Mouse (Mus musculus) adrenal gland, adult (tissue): ENCODE data around the gene Usp37.
"Not testable (repeated sequence)": the region's sequence is repeated elsewhere in the genome, so short reads cannot be mapped to it uniquely, and the experiment has no call there.

Source experiments
- DNase-seq, 2 experiments: peaks; one replicate each; pipeline ENCODE4 v3.0.0; 2022 to 2023; ENCODE audit warnings: low spot score in 1 of 2; ENCODE audit not compliant: inconsistent age in 2 of 2

The Usp37 gene

GRCm38 (mm10) chr1:74544184-74544583 is at the start of gene Usp37:
Usp37 (minus strand) TSS chr1:74544284.
- no peak for DNase-seq

DNA sequence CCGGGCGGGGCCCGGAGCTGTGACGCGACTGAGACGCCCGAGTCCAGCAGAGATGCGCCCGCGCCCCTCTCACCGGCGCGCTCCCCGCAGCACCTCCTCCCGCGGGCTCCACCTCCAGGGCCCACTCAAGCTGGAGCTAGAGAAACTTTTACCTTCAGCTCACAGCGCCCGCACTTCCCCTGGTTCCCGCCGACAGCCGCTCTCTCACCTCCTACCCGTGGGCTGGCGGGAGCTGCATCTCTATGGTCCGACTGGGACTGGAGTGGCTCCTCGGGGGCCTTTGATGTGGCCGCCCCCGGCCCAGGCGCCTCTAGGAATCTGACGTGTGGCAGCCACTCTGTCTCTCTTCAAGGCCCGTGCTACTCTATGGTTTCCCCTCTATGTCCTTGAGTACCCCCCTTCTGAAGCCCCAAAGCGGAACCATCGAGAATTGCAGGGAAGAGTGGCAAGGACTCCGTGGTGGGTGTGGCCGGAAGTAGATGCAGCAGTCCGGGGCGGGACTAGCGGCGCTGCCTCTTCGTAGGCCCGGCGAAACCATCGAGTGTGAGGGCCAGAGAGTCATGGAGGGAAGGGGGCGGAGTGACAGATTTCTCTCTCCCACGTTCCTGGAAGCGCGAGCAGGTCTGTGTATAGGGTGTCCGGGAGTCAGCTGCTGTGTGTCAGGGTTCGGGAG is 43.8 kb upstream of the Usp37 start, which contains the start of the genes Zfp142 and Bcs1l:
TSS of gene Zfp142 (minus strand) at position 474 of the 673 bp plus-strand sequence.
TSS of gene Bcs1l (plus strand) at position 517 of the 673 bp plus-strand sequence.
- peak; percentile 99 to 100 for DNase-seq

DNA sequence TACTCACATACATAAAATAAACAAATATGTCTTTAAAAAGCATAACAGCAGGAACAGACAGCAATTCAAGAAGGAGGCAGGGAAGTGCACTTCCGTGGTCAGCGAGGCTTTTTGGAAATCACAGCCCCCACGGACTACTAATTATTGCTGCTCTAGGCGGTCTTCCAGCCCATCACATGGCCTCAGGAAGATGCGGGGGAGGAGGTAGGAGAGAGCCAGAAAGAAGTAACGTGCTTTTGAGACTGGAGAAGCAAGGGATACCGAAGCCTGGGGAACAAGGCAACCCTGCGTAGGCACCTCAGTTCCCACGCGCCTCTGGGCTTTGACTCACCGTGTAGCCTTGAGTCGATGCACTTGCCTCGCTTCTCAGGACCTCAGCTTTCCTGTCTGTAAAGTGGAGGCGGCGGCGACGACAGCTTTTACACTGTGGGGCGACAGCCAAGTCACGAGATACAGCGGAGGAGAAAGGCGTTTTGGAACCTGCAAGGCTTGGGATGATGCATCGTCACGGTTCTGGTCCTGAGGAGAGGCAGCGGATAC is 43.2 kb upstream of the Usp37 start:
- DNase-seq, result no peak

DNA sequence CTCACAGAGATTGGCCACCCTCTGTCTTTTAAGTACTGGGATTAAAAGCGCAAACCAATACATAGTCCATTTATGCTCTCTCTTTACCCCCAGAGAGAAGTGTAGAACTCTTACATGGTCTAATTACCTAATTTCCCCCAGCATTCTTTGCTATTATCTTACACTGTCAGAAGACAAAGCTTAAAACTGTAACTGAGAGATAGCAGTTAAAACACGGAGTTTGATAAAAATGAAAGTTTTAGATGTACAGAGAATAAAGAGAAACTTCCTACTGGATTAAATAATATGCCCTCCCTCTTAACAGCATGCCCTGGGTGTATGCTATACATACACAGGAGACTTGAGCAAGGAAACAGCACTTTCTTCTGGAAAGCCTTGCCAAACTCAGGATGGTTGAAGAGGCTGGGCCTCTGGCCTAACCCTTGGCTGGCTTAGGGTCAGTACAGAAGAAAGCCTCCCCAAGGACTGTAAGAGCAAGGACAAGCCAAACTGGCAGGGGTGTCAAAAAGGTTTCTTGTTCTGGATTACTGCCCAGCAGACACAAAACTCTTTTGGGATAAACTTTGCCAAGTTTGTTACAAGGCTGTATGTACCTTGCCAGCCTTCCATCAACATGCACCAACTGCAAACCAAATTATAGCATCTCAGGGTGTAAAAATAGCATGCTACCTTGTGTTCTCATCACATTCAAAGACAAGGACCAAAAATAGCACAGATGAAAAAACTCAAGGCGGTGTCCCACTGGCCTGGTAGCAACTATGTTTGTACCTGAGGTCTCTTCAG is 40.7 kb upstream of the Usp37 start:
- DNase-seq, result peak in 1 of 2 experiments; percentile 67

DNA sequence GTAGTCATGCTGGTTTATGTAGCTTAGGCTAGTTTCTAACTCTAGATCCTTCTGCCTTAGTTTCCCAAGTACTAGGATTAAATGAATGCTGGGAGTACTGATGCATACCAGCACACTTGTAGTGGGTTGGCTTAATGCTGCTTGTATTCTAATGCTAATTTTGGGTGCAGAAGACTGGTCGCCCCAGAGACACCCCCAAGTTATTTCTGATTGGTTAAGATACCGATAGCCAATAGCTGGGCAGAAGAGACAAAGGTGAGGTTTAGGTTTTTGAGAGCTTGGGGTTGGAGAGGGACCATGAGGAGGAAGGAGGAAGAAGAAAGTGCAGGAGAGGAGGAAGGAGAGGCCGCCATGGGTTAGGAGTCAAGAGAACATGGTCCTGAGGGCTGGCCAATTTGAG is 38.5 kb upstream of the Usp37 start:
- DNase-seq, result no peak

DNA sequence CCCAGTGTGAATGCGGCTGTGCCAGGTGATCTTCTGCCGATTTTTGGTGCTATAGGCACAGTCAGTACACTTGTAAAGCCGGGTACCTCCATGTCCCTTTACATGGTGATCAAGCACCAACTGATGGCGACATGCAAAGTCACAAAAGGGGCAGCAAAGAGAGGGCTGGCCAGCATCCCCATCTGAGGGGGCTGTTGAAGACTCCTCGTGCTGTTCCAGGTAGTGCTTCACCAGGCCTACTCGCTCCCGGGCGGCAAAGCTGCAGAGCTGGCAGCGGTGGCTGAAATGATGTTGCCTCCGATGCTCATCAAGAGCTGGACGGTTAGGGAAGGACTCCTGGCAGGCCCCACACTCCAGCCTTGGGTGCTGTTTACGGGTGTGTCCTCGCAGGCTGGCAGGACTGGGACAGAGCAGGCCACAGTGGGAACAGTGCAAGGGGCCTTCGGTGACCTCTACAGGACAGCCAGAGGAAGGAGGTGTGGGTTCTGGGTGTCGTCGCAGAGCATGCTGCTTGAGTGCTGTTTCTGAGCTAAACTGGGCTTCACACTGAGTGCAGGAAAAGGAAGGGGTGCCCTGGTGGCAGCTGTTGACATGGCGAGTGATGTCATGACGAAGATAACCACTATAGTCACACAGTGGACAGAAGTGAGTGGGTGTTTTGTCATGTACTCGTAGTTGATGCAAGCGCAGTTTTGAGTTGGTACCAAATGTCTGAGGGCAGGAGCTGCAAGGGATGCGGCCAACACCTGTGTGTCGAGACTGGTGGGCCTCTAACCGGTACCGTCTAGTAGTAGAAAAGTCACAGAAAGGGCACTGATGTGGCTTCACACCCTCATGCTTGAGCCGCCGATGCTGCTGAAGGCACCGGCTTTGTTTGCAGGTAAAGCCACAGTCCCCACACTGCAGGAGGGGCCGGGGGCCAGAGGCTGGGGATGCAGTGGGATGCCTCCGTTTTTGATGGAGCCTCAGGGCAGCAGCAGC is 25.9 kb upstream of the Usp37 start:
- peak in 1 of 2 experiments; percentile 17 for DNase-seq

DNA sequence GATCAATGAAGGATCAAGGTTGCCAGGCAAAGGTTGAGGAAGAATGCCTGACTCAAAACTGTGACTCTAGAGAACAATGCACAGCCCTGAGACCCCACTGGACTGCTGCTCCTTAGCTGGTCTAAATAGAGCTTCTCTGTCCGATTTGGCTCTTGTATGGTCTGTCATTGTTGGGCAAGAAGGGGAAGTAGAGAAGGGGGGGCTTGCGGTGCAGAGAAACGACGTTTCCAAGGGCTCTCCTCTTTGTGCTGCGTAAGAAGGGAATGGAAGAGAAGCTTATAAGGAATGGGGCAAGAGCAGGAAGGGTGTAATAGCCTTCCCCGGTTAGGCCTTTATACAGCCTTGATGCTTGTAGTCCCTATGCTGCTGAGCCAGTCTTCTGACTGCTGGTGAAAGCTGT is 21.8 kb upstream of the Usp37 start:
- DNase-seq, result no peak

- no peak for DNase-seq
Observed at GRCm38 (mm10) chr1:74559061-74559460, 15.0 kb upstream of the Usp37 start.

DNA sequence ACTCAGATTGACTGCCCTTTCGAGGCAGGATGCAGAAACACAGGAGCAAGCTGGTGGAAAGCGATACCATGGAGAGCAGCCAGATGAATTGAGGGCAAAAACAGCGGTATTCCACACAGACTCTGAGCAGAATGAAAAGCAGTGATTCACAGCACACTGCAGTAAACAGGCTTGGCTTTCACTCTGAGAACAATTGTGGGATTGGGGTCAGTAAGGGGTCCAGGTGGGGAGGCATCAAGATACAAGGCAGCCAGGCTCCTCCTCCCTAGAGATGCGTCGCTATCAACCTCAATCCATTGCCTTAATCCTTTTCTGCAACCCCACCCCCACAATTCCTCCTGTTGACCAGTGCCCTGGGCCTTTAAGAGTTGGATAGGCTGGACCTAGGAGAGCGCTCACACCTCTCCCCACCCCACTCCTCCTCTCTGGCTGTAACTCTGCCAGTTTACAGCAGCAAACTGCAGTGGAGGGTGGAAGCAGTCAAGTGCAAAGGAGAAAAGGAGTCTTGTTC is 1.6 kb downstream of the Usp37 start, which contains the start of gene Plcd4:
TSS of gene Plcd4 (plus strand) at position 438 of the 511 bp plus-strand sequence.
- peak; percentile 17 to 62 for DNase-seq

GRCm38 (mm10) chr1:74538650-74539049 is 5.4 kb downstream of the Usp37 start:
- no peak for DNase-seq

- no peak for DNase-seq
Observed at GRCm38 (mm10) chr1:74528589-74528988, 15.5 kb downstream of the Usp37 start.

DNA sequence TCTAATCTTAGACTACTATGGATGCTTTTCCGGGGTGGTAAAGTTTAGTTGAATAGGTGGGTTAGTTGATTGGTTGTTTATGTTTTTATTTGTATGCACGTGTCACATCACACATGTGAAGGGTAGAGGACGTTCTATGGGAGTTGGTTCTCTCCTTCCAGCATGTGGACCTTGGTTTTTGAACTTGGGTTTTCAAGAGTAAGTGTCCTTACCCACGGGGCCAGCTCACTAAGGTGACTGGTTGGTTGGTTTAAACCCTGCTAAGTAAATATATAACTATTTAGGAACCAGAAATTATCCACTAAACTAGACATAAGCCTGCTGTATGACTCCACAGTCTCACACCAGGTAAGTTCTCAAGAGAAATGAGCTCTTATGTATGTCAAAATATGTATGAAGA is 19.3 kb downstream of the Usp37 start:
- DNase-seq, result no peak

GRCm38 (mm10) chr1:74519875-74520274 is 24.2 kb downstream of the Usp37 start:
- no peak for DNase-seq

DNA sequence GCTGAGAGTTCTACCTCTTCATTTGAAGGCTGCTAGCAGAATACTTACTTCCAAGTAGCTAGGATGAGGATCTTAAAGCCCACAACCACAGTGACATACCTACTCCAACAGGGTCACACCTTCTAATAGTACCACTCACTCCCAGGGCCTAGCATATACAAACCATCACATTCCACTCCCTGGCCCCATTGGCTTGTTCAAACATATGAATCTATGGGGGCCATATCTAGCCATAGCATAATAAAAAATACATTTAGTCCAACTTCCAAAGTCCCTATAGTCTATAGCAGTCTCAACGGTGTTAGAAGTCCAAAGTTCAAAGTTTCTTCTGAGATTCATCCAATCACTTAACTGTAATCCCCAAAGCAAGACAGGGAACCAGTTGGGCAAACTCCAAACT is 31.1 kb downstream of the Usp37 start:
- not testable (repeated sequence) for DNase-seq

DNA sequence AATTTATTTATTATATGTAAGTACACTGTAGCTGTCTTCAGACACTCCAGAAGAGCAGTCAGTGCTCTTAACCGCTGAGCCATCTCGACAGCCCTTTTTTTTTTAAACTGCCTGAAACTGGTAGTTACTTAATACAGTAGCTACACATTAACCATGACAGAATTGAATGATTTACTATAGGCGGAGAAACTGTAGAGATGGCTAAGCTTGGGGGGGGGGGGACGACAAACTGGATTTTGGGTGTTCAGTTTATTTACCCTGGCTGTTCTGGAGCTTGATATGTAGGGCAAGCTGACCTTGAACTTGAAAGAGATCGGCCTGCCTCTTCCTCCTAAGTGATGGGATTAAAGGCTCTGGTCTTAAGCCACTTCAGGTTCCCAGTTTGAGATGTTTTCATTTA is 32.8 kb downstream of the Usp37 start:
- no peak for DNase-seq

DNA sequence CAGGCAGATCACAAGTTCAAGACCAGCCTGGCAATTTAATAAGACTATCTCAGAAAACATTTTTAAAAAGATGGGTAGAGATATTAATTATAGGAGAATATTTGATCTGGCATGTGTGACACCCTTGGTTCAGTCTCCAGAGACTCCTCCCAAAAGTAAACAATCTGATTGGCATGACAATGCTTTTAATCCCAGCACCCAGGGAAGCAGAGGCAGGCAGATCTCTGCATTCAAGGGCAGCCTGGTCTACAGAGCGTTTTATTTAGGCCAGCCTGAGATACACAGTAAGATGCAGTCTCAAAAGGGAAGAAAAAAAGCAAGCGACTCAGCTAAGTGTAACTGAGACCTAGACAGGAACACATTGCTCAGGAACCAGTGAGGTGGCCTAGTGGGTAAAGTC is 36.3 kb downstream of the Usp37 start:
- no peak for DNase-seq

DNA sequence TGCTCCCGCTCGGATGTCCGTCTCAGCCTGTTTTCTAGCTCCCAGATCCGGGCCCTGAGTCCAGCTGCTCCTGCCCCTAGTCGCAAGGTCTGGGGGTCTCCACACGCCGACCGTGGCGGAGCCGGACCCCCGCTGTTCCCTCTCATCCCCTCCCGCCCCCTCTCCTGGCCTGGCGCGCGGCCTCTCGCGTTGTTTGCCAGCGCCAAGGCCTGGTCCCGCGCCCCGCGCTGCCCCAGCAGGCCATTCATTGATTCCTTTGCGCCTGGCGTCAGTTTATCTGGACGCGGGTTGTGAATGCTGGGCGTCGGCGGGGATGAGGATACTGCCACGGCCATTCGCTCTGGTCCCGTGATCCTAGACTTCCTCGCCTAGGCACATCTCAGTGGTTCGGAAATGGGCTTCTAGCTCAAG is 37.6 kb downstream of the Usp37 start:
- DNase-seq, result peak in 1 of 2 experiments; percentile 70

- DNase-seq, result peak; percentile 100
Observed at GRCm38 (mm10) chr1:74505721-74506464, 38.2 kb downstream of the Usp37 start, which contains the start of gene Cnot9. Cnot9 (plus strand) TSS chr1:74506058.

- no peak for DNase-seq
Observed at GRCm38 (mm10) chr1:74505393-74505720, 38.7 kb downstream of the Usp37 start.

DNA sequence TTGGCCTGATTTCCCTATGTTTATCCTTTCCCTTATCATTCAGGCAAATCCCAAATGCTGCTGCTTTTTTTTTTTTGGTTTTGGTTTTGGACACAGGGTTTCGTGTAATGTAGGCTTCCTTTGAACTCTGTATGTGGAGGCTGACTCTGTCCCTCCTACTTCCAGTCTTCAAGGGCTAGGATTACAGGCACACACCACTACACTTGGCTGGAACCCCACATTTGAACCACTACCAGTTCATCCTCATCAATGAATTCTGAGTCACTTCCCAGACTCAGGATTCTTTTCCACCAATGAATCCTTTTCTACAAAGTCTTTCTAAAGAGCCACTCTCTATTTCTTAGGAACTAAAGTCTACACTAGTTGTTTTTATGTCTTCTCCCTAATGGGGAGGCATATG is 43.0 kb downstream of the Usp37 start:
- peak in 1 of 2 experiments; percentile 27 for DNase-seq
